Mouse (Mus musculus) hindbrain, embryonic 14.5 days (tissue): ENCODE measurements at regions not wholly inside any gene's neighbourhood (a gene's known extent, or its start where the extent isn't known, plus 50 kb on each side); places are given as distances from the start of the nearest gene placed in this dataset.

Experiments used
- ATAC-seq: fragments of 200-750 bp; cut with Nextera tagmentation; 2 replicates; pipeline ENCODE4 v1.8.0; 2017; ENCODE audit warnings: moderate number of reproducible peaks, mild to moderate bottlenecking, moderate TSS enrichment, moderate library complexity; ENCODE audit not compliant: low FRiP score
- DNase-seq: peaks from one replicate; pipeline ENCODE4 v3.0.0-alpha.2; 2015; ENCODE audit warnings: low spot score
- H3K27ac ChIP-seq: fragments of 300-500 bp; sonication (generic); 2 replicates; pipeline ENCODE4 v1.5.1; 2014; ENCODE audit warnings: mild to moderate bottlenecking, moderate library complexity
- H3K27me3 ChIP-seq: fragments of 300-500 bp; sonication (generic); 2 replicates; pipeline ENCODE4 v1.6.1; 2014; ENCODE audit warnings: mild to moderate bottlenecking, low read length, mixed read lengths; ENCODE audit not compliant: control insufficient read depth, insufficient read depth
- H3K36me3 ChIP-seq: fragments of 300-500 bp; sonication (generic); replicated peaks from 2 replicates; pipeline ENCODE4 v1.6.1; 2014; ENCODE audit not compliant: control insufficient read depth, insufficient read depth
- H3K4me1 ChIP-seq: fragments of 300-500 bp; sonication (generic); replicated peaks from 2 replicates; pipeline ENCODE4 v1.6.1; 2014; ENCODE audit warnings: antibody characterized with exemption, low read length, mixed read lengths; ENCODE audit not compliant: control insufficient read depth, insufficient read depth
- H3K4me2 ChIP-seq: fragments of 300-500 bp; sonication (generic); replicated peaks from 2 replicates; pipeline ENCODE4 v1.6.1; 2014; ENCODE audit warnings: mild to moderate bottlenecking, moderate library complexity
- H3K4me3 ChIP-seq: fragments of 300-500 bp; sonication (generic); replicated peaks from 2 replicates; pipeline ENCODE4 v1.5.1; 2014; ENCODE audit warnings: mild to moderate bottlenecking, low read length
- H3K9ac ChIP-seq: fragments of 300-500 bp; sonication (generic); 2 replicates; pipeline ENCODE4 v1.6.1; 2014
- H3K9me3 ChIP-seq: fragments of 300-500 bp; sonication (generic); 2 replicates; pipeline ENCODE4 v1.6.1; 2016; ENCODE audit warnings: low read length; ENCODE audit not compliant: control insufficient read depth
- WGBS: fragments of 180-500 bp; shearing (Covaris S2); extraction: QIAGEN DNeasy Blood & Tissue Kit; methylation state at CpG from one replicate; pipeline ENCODE4 v1.1.7; 2014; 5-methylcytosine and 5-hydroxymethylcytosine counted together

DNA sequence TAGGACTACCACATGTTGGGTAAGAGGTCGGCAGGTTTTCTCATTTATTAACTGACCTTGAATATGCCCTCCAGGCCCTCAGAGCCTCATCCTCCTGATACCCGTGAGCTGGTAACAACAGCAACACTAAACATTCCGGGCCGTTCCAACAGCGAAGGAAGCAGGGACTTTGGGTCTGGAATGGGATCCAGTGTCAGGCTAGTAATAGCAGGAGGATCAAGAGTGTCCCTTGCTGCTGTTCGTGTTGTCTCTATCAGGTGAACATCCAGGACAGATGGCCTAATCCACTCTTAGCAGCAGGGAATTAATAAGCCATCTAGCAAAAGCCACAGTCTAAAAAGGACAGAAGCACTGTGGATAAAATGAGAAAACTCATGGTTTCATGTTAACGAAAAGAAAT, 106.7 kb downstream of the Cpeb2 start:
- ATAC-seq (no peak), DNase-seq (no peak)
- H3K4me3 ChIP-seq: no peak overlapping the region

DNA sequence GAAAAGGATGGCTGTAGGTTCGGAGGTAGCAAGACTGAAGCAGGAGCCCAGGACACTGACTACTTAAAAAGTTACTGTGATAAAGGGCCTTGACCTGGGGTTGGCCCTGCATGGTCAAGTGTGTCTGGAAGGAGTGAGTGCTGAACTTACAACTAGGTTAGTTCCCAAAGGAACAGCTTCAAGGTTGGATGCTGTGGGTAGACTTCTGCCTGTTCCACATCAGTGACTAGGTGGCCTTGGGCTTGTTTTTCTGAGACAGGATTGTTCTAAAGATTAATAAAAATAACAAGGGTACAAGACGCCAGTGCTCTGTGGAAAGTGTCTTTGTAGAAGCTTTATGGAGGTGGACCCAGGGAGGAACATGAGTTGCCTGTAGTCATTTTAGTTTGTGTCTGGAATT, 108.5 kb downstream of the Cpeb2 start:
- no peaks in the 10 kb centered on the region for H3K36me3 ChIP-seq
- H3K9me3 ChIP-seq: no peaks in the 10 kb centered on the region
- no peak overlapping the region for H3K27ac ChIP-seq
- 89% methylated on average over 2 of the region's 2 CpGs for WGBS
- H3K4me1 ChIP-seq: no peaks in the 10 kb centered on the region
- DNase-seq (no peak), ATAC-seq (no peak)
- no peak overlapping the region for H3K4me3 ChIP-seq
- no peak overlapping the region for H3K4me2 ChIP-seq
- no peak overlapping the region for H3K9ac ChIP-seq
- no peaks in the 10 kb centered on the region for H3K27me3 ChIP-seq

More for the DNA sequence above, 106.7 kb downstream of the Cpeb2 start:
- Histone ChIP-seq H3K9me3 (no peaks in the 10 kb centered on the region), H3K27ac (peak overlapping the region; percentile 57), H3K36me3 (no peaks in the 10 kb centered on the region), H3K4me2 (no peak overlapping the region), H3K4me1 (no peaks in the 10 kb centered on the region), H3K27me3 (no peaks in the 10 kb centered on the region), H3K9ac (no peak overlapping the region)
- 73% methylated on average over 7 of the region's 7 CpGs for WGBS

DNA sequence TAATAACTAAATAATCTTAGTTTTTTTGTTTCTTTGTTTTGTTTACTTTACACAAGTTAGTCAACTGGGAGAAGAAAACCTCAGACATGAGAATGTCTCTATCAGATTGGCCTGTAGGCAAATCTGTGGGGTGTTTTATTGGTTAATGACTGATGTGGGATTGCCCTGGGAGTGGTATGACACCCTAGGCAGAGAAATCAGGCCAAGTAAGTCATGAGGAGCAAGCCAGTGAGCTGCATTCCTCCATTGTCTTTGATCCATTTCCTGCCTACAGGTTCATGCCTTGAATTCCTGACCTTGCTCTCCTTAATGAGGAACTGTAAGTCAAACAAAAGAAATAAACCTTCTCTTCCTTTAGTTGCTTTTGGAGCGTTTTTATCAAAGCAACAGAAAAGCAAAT, 111.5 kb downstream of the Cpeb2 start:
- no peaks in the 10 kb centered on the region for H3K36me3 ChIP-seq
- no peaks in the 10 kb centered on the region for H3K27me3 ChIP-seq
- no peaks in the 10 kb centered on the region for H3K4me1 ChIP-seq
- no peak overlapping the region for H3K27ac ChIP-seq
- no peak overlapping the region for H3K4me2 ChIP-seq
- H3K9ac ChIP-seq: no peak overlapping the region
- DNase-seq: no peak
- WGBS: 93% methylated on average over 1 of the region's 1 CpGs
- no peaks in the 10 kb centered on the region for H3K9me3 ChIP-seq
- H3K4me3 ChIP-seq: no peak overlapping the region
- no peak for ATAC-seq

DNA sequence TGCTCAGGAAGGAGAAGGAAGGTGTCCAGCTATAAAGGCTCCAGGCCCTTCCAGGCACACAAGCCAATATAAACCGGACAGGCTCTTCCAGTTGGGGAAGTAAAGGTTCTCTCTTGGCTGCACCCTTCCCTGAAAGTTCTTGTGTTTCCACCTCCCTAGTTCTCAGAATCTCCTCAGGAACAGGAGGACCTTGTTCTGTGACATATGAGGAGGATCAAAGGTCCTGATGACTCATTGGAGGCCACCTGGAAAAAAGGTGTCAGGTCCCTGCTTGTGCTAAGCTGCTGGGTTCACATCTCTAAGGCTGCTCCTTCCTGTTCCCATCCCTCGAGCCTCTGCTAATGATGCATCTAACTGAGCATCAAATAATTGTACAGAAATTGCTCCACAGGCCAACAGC, 118.0 kb downstream of the Cpeb2 start:
- 98% methylated on average over 2 of the region's 2 CpGs for WGBS

DNA sequence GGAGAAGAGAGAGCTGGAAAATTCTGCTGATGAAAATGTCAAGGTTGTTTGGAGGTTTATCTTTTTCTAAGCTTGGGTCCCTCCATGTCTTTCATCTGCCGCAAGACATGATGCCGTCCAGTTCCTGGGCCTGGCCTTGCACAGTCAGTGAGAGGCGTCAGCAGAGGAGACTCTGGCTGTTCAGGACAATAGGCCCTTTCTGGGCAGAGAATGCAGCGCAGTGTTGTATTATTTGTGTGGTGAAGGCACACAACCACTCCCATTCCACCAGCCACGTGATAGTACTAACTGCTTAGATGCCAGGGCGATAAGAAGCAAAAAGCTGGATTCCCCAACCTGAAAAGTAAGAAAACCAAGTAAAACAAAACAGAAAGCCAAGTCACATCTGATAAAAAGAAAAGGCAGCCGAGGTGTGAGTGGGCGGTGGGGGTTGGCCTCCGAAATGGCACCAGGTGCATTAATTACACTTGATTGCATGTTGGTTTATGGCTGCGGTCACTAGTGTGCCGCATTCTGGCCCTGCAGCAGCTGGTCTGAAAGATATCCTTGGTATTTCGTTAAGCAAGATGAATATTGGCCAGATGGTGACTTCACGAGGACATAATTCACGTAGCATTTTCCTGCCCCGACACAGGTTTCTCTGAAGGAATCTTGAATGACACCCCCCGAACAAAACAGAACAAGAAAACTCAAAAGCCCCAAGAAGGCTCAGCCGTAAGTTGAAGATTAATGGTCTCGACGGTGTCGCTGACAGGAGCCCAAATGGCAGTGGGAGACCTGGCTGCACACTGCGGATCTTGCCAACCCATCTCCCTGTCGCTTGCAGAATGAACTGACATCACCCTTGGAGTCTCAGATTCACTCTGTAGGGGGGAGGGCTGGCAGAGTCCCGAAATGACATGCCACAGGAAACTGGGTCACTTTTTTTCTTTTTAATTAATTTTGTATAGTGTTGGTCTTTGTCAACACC, 120.3 kb downstream of the Cpeb2 start:
- Histone ChIP-seq H3K4me2 (no peak overlapping the region), H3K9ac (no peak overlapping the region)
- peak; percentile 36 for DNase-seq

More for the DNA sequence above, 118.0 kb downstream of the Cpeb2 start:
- DNase-seq: no peak
- Histone ChIP-seq H3K4me2 (no peak overlapping the region), H3K27ac (no peak overlapping the region), H3K27me3 (no peaks in the 10 kb centered on the region), H3K4me3 (no peak overlapping the region), H3K4me1 (peaks cover 24% of the 10 kb centered on the region), H3K36me3 (no peaks in the 10 kb centered on the region), H3K9ac (no peak overlapping the region), H3K9me3 (no peaks in the 10 kb centered on the region)
- no peak for ATAC-seq

DNA sequence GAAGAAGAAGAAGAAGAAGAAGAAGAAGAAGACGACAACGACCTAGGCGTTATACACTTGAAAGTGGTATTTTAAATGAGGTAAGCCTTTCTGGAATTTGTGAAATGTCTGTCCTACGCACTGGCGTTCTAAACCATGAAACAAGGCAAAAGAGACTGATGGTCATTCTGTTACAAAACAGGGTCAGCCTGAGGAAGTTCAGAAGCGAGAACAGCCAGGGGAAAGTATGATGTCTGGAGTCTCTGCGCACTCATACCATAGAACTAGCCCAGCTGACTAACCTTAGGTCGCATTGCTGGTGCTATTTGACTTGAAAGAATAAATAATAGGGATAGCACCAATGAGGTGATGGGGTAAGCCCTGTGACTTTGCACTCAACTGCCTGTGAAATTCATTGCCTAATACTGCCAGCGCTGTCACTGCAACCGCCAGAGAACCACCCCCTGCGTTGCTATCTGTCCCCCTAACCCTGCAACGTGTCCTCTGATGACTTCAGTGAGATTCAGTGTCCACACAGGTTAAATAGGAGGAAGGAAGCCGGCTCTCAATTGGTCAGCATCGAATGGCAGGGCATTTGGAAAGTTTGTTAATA, 121.5 kb downstream of the Cpeb2 start:
- Histone ChIP-seq H3K9ac (peak overlapping the region; percentile 39), H3K4me3 (peak overlapping the region; percentile 24), H3K27ac (peak overlapping the region; percentile 78), H3K4me2 (peak overlapping the region; percentile 50), H3K9me3 (no peaks in the 10 kb centered on the region), H3K36me3 (no peaks in the 10 kb centered on the region), H3K27me3 (no peaks in the 10 kb centered on the region), H3K4me1 (peaks cover 24% of the 10 kb centered on the region)
- no peak for ATAC-seq
- DNase-seq: no peak
- WGBS: 46% methylated on average over 14 of the region's 14 CpGs

More for the DNA sequence above, 120.3 kb downstream of the Cpeb2 start:
- peaks cover 24% of the 10 kb centered on the region for H3K4me1 ChIP-seq
- WGBS: 35% methylated on average over 23 of the region's 23 CpGs
- no peaks in the 10 kb centered on the region for H3K27me3 ChIP-seq
- H3K27ac ChIP-seq: peak overlapping the region; percentile 58; the same call in 1 of the 2 replicates
- H3K4me3 ChIP-seq: no peak overlapping the region
- H3K9me3 ChIP-seq: no peaks in the 10 kb centered on the region
- ATAC-seq: 0 out of 2 replicates have a peak, but pooled peaks have one; percentile 21
- no peaks in the 10 kb centered on the region for H3K36me3 ChIP-seq

DNA sequence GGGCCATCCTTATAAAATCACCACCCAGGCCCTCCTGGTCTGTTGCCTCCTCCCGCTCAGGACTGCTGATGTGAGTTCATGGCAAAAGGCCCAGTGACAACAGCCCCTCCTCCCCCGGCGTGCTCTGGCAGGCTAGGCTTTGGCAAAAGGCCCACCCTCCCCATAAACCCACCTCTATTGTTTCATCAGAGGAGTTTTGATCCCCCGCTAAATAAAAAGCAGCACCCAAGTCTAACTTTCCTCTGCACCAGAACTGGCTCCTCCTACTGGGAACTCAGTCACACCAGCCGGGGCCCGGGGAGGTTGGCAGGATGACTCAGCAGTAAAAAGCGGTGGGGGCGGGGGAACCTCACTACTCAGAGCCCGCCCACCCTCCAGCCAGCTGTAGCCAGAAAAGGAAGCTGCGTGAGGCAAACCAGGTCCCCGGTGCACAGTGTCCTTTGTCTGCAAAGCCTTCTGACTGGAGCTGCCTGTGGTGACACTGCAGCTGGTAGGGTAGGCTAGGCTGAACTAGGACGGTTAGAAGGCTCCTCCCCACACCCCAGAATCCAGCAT, 122.1 kb downstream of the Cpeb2 start:
- DNase-seq (peak; percentile 78), ATAC-seq (peak; percentile 94)

DNA sequence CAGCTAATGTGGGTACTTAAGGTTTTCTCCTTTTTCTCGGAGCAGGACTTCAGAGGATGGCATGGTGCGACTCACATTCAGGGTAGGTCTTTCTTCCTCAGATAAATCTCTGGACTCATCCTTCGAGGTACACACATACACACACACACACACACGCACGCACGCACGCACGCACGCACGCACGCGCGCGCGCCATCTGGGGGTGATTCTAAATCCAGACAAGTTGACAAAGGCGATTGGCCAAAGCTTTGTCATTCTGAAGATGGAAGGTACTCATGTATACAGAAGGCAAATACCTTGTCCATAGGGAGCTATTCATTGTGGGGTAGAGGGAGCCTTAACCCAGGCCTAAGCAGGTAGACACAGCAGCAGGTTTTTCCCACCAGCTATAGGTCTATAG, 122.9 kb downstream of the Cpeb2 start:
- WGBS: 77% methylated on average over 16 of the region's 16 CpGs
- H3K4me2 ChIP-seq: peak overlapping the region; percentile 50; the same call in 1 of the 2 replicates
- H3K27ac ChIP-seq: no peak overlapping the region; the same call in 1 of the 2 replicates
- DNase-seq: no peak
- H3K9me3 ChIP-seq: no peaks in the 10 kb centered on the region
- no peaks in the 10 kb centered on the region for H3K27me3 ChIP-seq
- H3K36me3 ChIP-seq: no peaks in the 10 kb centered on the region
- ATAC-seq: no peak
- H3K9ac ChIP-seq: peak overlapping the region; percentile 39; the same call in 1 of the 2 replicates
- no peak overlapping the region for H3K4me3 ChIP-seq
- peaks cover 24% of the 10 kb centered on the region for H3K4me1 ChIP-seq

More for the DNA sequence above, 122.1 kb downstream of the Cpeb2 start:
- H3K36me3 ChIP-seq: no peaks in the 10 kb centered on the region
- peak overlapping the region; percentile 50 for H3K4me2 ChIP-seq
- WGBS: under 1% methylated on average over 12 of the region's 12 CpGs
- H3K4me3 ChIP-seq: peak overlapping the region; percentile 24
- peak overlapping the region; percentile 78 for H3K27ac ChIP-seq
- H3K4me1 ChIP-seq: peaks cover 24% of the 10 kb centered on the region
- H3K9me3 ChIP-seq: no peaks in the 10 kb centered on the region
- peak overlapping the region; percentile 39 for H3K9ac ChIP-seq
- H3K27me3 ChIP-seq: no peaks in the 10 kb centered on the region

DNA sequence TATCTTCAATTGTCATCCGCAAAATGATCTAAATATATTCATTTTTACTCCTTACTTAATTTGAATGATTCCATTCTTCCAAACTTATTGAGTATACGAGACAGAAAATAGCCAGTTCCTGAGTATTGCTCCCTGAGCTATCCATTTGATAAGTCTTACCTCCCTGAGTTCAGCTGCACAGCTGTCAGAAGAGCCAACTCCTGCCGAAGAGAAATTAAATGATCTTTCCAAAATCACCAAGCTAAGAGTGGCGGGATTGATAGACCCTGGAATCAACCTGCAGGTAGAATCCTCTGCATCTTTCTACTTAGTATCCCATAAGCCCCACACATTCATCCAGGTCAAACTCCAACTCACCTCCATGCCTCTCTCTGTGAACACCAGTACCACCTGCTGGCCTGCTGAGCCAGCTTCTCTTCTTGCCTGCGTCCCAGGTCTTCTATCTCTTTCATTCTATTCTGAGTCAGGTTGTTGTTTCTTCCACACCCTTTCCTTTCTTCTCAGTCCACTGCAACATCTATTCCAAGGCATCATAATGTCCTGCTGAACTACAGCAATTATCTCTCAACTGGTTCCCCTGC, 124.2 kb downstream of the Cpeb2 start:
- Histone ChIP-seq H3K9me3 (no peaks in the 10 kb centered on the region), H3K27me3 (no peaks in the 10 kb centered on the region), H3K9ac (no peak overlapping the region), H3K36me3 (no peaks in the 10 kb centered on the region), H3K4me3 (no peak overlapping the region), H3K27ac (no peak overlapping the region), H3K4me2 (no peak overlapping the region), H3K4me1 (peaks cover 24% of the 10 kb centered on the region)
- no peak for ATAC-seq
- DNase-seq: no peak
- 91% methylated on average over 5 of the region's 5 CpGs for WGBS
